Mouse (Mus musculus): ENCODE results near the gene Nup210l.
A peak's percentile ranks its signal among the peaks of the same experiment; 100 is the strongest.

Nup210l gene

GRCm38 (mm10) chr3:90103938-90104337 is at the start of gene Nup210l:
TSS of gene Nup210l (plus strand) at chr3:90104132.
- DNase-seq (ENCODE audit: extremely low spot score) = no peak

GRCm38 (mm10) chr3:90061549-90061948 is 42.4 kb upstream of the Nup210l start:
- no peak for DNase-seq (ENCODE audit: extremely low spot score)

GRCm38 (mm10) chr3:90062539-90062938 is 41.4 kb upstream of the Nup210l start:
- DNase-seq (ENCODE audit: extremely low spot score) = no peak

- DNase-seq (ENCODE audit: extremely low spot score) = no peak
These were observed 39.5 kb upstream of the Nup210l start for GRCm38 (mm10) chr3:90064383-90064782.

DNA sequence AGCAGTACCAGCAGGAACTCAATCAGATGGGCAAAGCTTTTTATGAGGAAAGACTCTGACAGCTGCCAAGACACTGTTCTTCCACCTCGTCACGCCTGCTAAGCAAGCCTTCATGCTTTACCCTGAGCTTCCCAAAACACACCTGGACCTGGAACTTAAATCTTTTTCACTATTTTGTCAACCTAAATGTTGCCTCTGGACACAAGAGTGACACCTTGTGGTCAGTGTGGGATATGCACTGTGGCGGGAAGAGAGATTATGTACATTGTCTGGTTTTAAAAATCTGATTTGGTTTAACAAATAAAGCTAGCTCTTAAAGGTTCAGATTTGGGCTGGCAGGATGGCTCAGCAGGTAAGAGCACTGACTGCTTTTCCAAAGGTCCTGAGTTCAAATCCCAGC is 38.4 kb upstream of the Nup210l start:
- DNase-seq (ENCODE audit: extremely low spot score) = peak; percentile 46

GRCm38 (mm10) chr3:90067851-90068250 is 36.1 kb upstream of the Nup210l start:
- no peak for DNase-seq (ENCODE audit: extremely low spot score)

GRCm38 (mm10) chr3:90069688-90070087 is 34.2 kb upstream of the Nup210l start:
- DNase-seq (ENCODE audit: extremely low spot score) = no peak

GRCm38 (mm10) chr3:90072294-90072693 is 31.6 kb upstream of the Nup210l start, which contains the start of gene Tpm3:
TSS of gene Tpm3 (plus strand) at chr3:90072649.
- DNase-seq (ENCODE audit: extremely low spot score) = no peak

DNA sequence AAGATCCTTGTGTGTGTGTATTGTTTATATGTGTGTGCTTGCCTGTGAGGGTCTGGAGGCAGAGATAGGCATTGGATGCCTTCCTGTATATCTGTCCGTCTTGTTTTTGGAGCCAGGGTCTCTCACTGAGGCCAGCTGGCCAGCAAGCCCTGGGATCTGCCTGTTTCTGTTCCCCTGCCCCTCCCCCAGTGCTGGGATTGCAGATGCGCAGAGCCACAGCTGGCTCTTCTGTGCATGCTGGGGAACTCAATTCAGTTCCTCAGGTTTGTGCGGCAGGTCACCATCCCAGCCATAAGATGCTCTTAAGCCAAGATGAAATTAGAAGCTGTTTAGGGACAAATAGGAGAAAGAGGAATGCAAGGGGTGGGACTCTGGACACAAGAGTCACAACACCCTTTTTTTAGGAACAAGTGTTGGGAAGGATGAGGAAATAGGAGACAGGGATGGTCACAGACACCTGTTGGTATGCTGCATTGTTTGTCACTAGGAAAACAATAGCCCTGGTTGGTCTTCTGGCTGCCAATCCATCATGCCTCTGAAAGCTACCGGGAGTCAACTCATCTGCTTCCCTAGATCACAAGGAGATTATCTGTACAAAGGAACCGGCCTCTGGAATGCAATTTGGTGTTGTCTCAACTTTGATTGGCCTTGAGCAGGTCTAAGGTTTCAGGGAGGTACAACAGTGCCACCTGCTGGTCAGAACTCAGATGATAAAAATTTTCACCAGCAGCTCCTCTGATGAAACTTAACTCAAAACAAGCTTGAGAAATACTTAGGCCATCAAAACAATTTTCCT is 26.8 kb upstream of the Nup210l start:
- DNase-seq (ENCODE audit: extremely low spot score) = peak; percentile 85

DNA sequence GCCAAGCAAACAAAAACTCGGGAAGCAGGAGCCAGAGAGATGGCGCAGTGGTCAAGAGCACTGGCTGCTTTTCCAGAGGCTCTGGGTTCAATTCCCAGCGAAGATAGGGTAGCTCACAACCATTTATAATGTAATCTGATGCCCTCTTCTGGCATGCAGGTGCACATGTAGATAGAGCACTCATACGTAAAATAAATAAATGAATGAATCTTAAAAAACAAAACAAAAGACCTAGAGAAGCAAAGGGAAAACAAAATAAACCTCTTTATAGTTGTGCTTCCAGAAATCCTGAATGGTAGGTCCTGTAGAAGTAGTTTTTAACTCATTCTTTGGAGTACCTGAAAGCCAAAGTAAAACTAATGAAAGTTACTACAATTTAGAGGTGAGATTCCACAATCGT is 25.7 kb upstream of the Nup210l start:
- no peak for DNase-seq (ENCODE audit: extremely low spot score)

DNA sequence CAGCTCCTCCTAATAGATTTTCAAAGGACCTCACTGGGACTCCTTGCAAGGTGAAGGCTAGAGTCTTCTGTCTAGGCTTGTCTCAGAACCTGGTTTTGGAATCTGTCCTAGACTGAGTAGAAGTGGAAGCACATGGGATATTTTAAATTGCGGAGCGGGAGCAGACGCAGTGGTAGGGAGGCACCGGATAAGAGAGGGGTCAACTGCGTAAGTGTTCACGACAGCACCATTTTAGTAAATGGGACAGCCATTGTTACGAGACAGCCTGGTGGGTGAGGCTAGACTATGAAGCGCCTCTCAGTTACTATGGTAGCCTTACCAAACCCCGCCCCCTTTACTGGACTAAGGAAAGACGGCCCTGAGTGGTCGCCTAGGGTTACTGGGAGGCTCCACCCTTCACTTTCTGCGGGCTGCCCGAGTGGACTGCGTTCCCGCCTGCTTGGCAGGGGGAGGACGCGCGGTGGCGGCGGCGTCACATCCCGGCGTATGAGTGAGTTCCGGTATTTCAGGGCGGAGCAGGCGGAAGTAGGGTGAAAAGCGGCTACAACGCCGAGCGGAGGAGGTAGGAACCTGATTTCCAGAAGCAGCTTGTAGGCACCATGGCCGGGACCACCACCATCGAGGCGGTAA is 24.7 kb upstream of the Nup210l start:
- peak; percentile 95 for DNase-seq (ENCODE audit: extremely low spot score)

GRCm38 (mm10) chr3:90079763-90080497 is 24.0 kb upstream of the Nup210l start:
- peak; percentile 83 for DNase-seq (ENCODE audit: extremely low spot score)

DNA sequence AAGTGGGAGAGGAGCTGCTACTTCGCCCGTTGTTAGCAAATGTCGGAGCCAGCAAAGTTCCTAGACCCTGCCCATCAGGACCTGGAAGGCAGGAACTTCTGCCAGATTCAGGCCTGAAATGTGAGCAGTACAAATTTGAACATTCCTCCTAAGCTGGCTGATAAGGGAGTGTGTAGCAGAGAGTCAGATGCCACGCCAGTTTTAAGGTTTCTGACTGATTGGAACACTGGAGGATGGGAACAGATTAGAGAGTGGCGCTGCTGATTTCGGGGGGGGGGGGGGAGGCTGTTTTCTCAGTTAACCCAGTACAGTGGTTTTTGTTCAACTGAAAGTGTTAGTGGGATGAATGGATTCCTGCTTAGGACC is 23.5 kb upstream of the Nup210l start:
- DNase-seq (ENCODE audit: extremely low spot score) = no peak

DNA sequence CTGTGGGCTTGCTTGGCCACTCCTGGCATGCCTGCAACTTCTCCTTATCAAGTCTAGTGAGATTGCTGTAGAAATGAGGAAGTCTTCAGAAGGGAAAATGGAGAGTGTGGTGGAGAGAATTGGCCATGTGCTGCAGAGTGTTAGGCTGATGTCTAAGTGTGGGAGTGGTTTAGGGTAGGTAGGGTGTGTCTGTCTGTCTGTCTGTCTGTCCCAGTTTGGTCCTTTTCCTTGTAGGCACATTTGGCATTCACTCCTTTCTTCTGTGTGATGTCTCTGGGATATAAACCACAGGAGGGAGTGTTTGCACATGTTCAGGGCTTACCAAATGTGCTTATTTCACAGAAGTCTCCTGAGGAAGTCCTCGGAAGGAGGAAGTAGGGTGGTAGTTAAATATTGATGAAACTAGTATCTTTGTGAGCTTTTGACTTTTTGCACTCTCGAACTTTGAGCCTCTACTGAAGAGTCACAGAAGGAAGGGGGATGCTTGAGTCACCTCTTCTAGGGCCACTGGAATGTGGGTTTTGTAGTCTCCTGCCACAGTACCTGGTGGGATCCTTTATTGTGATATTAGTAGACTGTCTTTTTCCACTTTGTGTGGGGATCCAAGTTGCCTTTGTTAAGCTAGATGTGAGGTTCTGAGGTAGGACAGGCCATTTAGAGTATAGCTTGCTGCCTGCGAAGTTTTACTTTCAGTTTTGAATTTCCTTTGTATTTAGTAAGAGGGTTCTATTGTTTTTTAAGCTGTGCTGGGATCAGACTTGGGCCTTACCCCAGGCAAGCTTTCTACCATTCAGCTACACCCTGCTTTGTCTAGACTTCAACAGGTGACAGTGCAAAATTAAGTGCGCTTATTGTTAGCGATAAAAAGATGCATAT is 22.3 kb upstream of the Nup210l start:
- DNase-seq (ENCODE audit: extremely low spot score) = no peak

DNA sequence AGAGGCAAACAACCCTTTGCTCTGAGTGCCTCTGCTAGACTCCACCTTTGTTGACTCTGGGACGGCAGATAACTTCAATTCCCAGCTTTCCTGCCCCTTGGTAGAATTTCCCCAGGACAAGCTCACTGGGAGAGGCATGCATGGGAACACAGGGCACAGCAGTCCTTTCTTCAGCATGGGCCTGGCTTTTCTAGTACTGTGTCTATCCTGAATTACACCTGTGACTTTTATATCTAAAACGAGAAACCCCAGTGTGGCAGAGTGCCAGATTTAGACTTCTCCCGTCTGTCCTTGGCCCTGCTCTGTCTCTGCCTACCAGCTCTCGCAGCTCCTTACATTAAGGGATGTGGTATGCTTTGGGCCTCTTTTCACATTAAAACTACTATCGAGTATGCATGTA is 20.9 kb upstream of the Nup210l start:
- DNase-seq (ENCODE audit: extremely low spot score) = no peak

GRCm38 (mm10) chr3:90083698-90084324 is 20.1 kb upstream of the Nup210l start:
- no peak for DNase-seq (ENCODE audit: extremely low spot score)

DNA sequence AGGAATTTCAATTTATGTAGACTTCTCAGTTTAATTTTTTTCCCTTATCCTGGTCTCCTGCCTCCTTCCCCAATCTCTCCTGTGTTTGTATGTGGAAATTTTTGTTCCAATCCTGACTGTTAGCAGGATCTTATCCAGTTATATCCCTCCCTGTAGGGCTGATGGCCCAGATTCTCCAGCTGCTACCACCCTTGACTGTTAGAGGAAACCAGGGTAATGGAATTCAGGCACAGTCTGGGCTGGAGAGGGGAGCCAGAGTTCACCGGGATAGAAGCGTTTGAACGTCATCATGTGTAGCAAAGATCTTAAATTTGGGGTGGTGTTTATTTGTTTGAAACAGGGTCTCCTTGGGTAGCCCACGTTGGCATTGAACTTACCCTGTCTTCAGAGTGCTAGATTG is 19.1 kb upstream of the Nup210l start:
- no peak for DNase-seq (ENCODE audit: extremely low spot score)

- no peak for DNase-seq (ENCODE audit: extremely low spot score)
These were observed 18.7 kb upstream of the Nup210l start for GRCm38 (mm10) chr3:90085281-90085680.

- DNase-seq (ENCODE audit: extremely low spot score) = no peak
These were observed 17.9 kb upstream of the Nup210l start for GRCm38 (mm10) chr3:90086068-90086467.

- no peak for DNase-seq (ENCODE audit: extremely low spot score)
These were observed 15.3 kb upstream of the Nup210l start for GRCm38 (mm10) chr3:90088617-90089016.

DNA sequence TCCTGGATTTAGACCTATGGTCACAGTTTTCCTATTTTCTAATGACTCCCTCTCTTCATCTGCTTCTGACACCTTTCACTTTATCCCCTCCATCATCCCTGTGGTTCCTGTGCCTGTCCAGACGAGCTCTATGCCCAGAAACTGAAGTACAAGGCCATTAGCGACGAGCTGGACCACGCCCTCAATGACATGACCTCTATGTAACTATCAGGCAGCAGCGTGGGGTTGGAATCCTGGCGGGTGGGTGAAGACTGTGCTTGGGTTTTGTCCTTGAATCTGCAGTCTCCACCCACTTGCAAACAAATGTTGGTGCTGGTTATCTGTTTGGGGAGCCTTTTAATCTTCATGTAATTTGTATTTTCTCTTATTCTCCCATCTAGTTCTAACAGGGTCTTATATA is 13.0 kb upstream of the Nup210l start:
- DNase-seq (ENCODE audit: extremely low spot score) = no peak
